Mouse (Mus musculus) embryo, embryonic 10 days (tissue): ENCODE results near the gene Pla2g6.
A peak's percentile ranks its signal among the peaks of the same experiment; 100 is the strongest.

Source experiments
- DNase-seq: peaks from one replicate; pipeline ENCODE4 v3.0.0-alpha.2; 2015; ENCODE audit warnings: low spot score

The Pla2g6 gene

GRCm38 (mm10) chr15:79277728-79278127 is 50.5 kb downstream of the Pla2g6 start:
- no peak for DNase-seq

- no peak for DNase-seq
Measured at GRCm38 (mm10) chr15:79273020-79273419, 55.2 kb downstream of the Pla2g6 start.

GRCm38 (mm10) chr15:79271124-79271746 is 57.0 kb downstream of the Pla2g6 start:
- peak; percentile 84 for DNase-seq

GRCm38 (mm10) chr15:79270317-79271123 is 57.7 kb downstream of the Pla2g6 start:
- DNase-seq = peak; percentile 84

- no peak for DNase-seq
Measured at GRCm38 (mm10) chr15:79268521-79268920, 59.7 kb downstream of the Pla2g6 start.

GRCm38 (mm10) chr15:79265384-79265783 is 62.8 kb downstream of the Pla2g6 start:
- no peak for DNase-seq

GRCm38 (mm10) chr15:79263726-79264125 is 64.5 kb downstream of the Pla2g6 start:
- no peak for DNase-seq

- no peak for DNase-seq
Measured at GRCm38 (mm10) chr15:79262786-79263309, 65.3 kb downstream of the Pla2g6 start.

GRCm38 (mm10) chr15:79262375-79262774 is 65.8 kb downstream of the Pla2g6 start:
- DNase-seq = peak; percentile 77

GRCm38 (mm10) chr15:79261757-79262156 is 66.4 kb downstream of the Pla2g6 start:
- DNase-seq = peak; percentile 37

GRCm38 (mm10) chr15:79261095-79261725 is 67.0 kb downstream of the Pla2g6 start:
- DNase-seq = no peak

GRCm38 (mm10) chr15:79258521-79258920 is 69.7 kb downstream of the Pla2g6 start:
- DNase-seq = no peak

GRCm38 (mm10) chr15:79254661-79255060 is 73.5 kb downstream of the Pla2g6 start, which contains the start of gene Slc16a8:
TSS of gene Slc16a8 (minus strand) at chr15:79254761.
- DNase-seq = no peak

- no peak for DNase-seq
Measured at GRCm38 (mm10) chr15:79252580-79252979, 75.6 kb downstream of the Pla2g6 start.

GRCm38 (mm10) chr15:79251781-79252491 is 76.3 kb downstream of the Pla2g6 start:
- peak; percentile 42 for DNase-seq

GRCm38 (mm10) chr15:79251168-79251567 is 77.0 kb downstream of the Pla2g6 start:
- DNase-seq = no peak

GRCm38 (mm10) chr15:79250236-79250635 is 78.0 kb downstream of the Pla2g6 start:
- DNase-seq = no peak

- no peak for DNase-seq
Measured at GRCm38 (mm10) chr15:79245321-79245720, 82.9 kb downstream of the Pla2g6 start.

GRCm38 (mm10) chr15:79244071-79244893 is 83.9 kb downstream of the Pla2g6 start:
- no peak for DNase-seq

- peak; percentile 99 for DNase-seq
Measured at GRCm38 (mm10) chr15:79243234-79244042, 84.8 kb downstream of the Pla2g6 start.
